Mouse (Mus musculus): ENCODE results near the gene Afap1.
A peak's percentile ranks its signal among the peaks of the same experiment; 100 is the strongest.

Gene Afap1

DNA sequence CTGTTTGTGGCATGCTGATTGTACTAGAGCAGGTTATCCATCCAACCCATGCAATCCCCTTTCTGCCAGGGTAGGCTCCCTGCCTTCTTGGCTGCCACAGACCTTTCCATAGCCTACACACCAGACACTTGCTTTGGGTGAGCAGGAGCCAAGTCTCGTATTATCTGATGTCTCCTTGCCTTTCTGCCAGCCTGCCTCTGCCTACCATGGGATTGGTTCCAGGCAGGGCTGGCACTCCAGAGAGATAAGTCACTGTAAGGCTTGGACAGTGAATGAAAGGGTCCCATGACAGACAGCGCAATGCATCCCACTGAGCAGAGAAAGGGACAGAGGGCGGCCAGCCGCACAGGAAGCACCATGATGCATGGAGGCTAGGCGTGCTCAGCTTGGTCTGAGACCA lies 146.5 kb downstream of the Afap1 start:
- DNase-seq (ENCODE audit: low spot score in 2 of 2): no peak

DNA sequence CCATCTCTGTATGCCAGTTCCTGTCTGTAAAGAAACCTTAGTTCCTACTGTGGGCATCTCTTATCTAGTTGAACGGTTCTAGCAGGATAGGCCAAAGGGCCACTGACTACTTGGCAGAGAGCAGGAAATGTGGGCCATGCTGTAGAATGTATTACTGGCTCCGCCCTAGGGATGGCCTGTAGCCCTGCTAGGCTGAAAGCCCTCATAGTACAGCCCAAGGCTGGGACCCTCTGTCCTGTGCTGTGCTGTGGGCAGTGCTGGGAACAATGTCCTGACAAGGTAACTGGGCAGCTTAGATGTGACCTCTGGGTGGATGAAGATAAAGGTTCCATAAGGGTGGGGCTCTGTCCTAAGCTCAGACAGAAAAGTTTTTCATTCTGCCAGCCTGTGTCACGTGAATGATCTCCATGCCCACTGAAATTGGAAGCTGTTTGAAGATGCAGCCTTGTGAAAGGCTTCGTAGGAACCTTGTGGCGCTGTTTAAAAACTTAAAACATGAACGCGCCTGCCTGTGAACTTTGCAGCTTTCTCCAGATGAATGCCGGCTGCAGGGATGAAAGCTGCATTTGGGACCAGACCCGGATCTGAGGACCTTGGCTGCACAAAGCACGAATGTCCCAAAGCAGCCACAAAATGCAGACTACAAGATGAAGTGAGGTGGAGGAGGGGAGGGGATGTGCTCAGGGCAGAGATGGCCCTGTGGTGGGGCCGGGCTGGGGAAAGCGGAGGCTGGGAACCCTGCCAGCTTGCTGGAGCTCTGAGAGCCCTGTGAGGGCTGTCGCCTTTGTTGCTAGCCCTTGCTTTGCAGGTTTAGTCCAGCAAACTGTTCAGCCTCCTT lies 147.5 kb downstream of the Afap1 start:
- peak; percentile 74 to 75 for DNase-seq (ENCODE audit: low spot score in 2 of 2)

DNA sequence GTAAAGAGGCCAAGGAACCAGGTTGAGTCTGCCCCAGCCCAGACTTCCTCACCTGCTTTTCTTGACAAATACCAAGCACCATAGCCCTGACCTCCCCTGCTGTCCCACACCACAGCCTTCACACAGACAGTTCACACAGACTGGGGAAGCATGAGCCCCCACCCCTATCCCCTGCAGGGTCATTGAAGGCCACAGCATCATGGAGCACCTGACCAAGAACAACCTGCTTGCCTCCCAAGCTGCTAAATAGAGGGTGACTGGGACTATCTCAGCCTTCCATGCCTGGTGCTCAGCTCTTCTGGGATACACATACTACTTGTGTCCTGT lies 148.1 kb downstream of the Afap1 start:
- no peak for DNase-seq (ENCODE audit: low spot score in 2 of 2)

DNA sequence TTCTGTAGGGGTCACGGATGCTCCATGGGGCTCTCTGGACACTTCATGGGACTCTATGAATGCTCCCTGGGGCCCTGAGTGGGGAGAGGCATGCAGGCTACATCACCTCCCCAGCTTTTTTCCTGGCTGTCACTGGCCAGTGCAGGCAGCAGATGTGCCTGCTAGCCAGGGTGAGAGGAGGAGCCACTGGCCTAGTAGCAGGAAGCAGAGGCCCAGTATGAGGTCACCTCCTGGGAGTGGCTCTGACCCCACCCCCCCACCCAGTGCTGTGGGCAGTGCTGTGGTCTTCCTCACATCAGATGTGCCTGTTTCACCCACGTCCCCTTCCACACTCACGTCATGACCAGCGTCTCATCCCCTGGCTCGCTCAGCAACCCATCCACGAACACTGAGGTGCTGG lies 148.6 kb downstream of the Afap1 start:
- DNase-seq (ENCODE audit: low spot score in 2 of 2): no peak

DNA sequence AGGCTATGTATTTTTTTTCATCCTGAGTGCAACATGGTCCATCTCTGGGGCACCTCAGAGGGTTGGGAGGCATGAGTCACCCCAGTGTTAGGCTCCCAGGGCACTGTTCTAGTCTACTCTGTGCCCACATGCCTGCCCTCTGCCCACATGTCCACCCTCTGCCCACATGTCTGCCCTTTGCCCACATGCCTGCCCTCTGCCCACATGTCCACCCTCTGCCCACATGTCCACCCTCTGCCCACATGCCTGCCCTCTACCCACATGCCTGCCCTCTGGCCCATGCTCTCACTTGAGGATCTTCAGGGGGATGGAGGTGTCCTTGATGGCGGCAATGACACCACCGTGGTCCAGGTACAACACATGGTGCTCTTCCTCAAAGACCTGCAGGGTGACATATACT lies 150.0 kb downstream of the Afap1 start:
- no peak for DNase-seq (ENCODE audit: low spot score in 2 of 2)

All from right cerebral cortex, postnatal 10 days (tissue).